In the genomic region with DNA sequence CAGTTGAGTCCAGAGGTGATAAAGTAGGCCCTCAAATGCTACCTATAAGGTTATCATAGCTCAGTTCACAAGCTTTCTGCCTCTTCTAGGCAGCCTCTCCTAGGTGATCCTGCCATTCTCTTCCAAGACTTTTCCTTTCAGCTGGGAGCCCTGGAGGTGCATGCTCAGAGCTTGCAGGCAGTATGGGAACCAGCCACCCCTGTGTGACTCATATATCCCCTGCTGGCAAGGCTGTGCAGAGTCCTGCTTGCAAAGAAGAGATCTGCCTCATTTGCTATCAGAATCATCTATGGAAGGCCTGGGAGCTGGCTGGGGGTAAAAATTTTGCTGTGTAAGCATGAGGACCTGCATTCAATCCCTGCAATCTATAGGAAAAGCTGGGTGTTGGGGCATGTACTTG, we compare ENCODE assay signal across 20 mouse cellular contexts.
"Had no signal": no experiment of that assay in that cellular context is flagged by ENCODE, and none has a peak within 500 bp of the region (broad histone marks: within the 10 kb centered on the region; RNA-seq: fewer than 3 reads in every experiment).

No protein-coding gene starts in this region.

- H3K9me3 ChIP-seq: limb, embryonic 12.5 days; limb, embryonic 15.5 days; midbrain, embryonic 13.5 days had no signal

- ATAC-seq: liver, postnatal 0 days; lung, postnatal 0 days; midbrain, embryonic 13.5 days had no signal

- H3K27ac ChIP-seq: limb, embryonic 12.5 days; limb, embryonic 15.5 days; liver, embryonic 14.5 days; macrophage; midbrain, embryonic 13.5 days; stomach, postnatal 0 days had no signal

- H3K27me3 ChIP-seq: limb, embryonic 15.5 days had no signal

- H3K4me2 ChIP-seq: limb, embryonic 12.5 days; limb, embryonic 15.5 days; liver, embryonic 11.5 days; lung, embryonic 14.5 days; midbrain, embryonic 13.5 days had no signal

- H3K36me3 ChIP-seq: limb, embryonic 12.5 days; limb, embryonic 15.5 days; midbrain, embryonic 13.5 days had no signal

- H3K4me3 ChIP-seq: limb, embryonic 12.5 days; limb, embryonic 15.5 days; midbrain, embryonic 13.5 days had no signal

- H3K9ac ChIP-seq: limb, embryonic 12.5 days; limb, embryonic 15.5 days; liver, embryonic 14.5 days; liver, postnatal 0 days; lung, embryonic 14.5 days; midbrain, embryonic 13.5 days had no signal

- DNase-seq: kidney, adult 9 months; kidney, postnatal 10 days; kidney, postnatal 36 days; layer of hippocampus, postnatal 36 days; left cerebral cortex, postnatal 4 days; liver, postnatal 0 days; lung, embryonic 14.5 days; right cerebral cortex, postnatal 14 days; right cerebral cortex, postnatal 4 days; thymus, adult 2 months; thymus, postnatal 14 days; thymus, postnatal 4 days had no signal
